Mouse (Mus musculus) 3134 (cell line): Measurements from ENCODE around the gene Akap2.

Source experiments
- DNase-seq: peaks from one replicate; pipeline ENCODE4 v3.0.0-alpha.2; 2011; ENCODE audit warnings: low spot score; ENCODE audit not compliant: insufficient read length; ENCODE audit errors: extremely low read depth

Gene Akap2

DNA sequence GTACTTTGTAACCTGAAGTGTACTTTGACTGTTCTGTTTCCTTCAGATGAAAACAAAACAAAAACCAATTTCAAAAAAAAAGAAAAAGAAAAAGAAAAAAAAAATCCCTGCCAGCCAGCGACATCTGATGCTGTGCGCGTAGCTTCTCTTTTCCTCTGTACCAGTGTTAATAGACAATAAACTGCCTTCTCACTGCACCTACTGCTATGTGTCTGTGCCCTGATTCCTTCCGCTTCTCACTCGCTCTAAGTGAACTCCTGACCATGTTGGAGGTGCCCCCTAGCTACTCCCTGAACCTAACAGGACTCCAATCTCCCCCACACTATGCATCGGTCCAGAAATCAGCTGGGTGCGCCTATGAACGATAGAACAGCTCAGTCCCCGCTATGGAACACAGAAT is at the start of gene Akap2:
Akap2 (plus strand) TSS at position 304 of the 400 bp plus-strand sequence.
- DNase-seq = no peak

DNA sequence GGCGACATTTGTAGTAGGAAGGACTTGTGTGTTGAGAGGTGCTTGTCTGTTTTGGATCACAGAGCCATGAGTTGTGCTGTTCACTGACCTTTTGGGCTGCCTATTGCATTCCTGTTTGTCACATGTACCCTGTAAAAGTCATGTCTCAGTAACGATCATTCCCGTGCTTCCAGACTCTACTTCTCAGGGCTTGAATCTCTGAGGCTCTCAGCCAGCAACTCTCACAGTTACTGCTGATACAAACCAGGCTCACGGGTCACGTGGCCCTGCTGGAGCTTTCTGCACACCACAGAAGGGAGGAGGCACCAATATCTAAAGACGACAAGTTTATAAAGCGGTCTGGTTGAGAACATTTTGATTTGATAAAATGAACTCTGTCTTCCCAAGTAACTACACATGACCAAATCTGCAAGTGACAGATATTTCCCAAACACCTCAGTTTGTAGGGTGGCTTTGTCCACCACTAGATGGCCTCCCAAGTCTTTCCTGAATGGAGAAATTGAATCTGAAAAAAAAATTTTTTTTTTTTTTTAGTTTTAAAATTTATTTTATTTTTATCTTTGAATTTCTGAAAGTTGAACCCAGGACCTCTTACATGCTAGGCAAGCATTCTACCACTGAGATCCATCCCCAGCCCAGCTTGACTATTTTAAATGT is 46.5 kb upstream of the Akap2 start:
- no peak for DNase-seq

- DNase-seq = no peak
Observed at GRCm38 (mm10) chr4:57672541-57672940, 44.9 kb upstream of the Akap2 start.

- peak; percentile 66 for DNase-seq
Observed at GRCm38 (mm10) chr4:57672996-57673906, 44.2 kb upstream of the Akap2 start.

DNA sequence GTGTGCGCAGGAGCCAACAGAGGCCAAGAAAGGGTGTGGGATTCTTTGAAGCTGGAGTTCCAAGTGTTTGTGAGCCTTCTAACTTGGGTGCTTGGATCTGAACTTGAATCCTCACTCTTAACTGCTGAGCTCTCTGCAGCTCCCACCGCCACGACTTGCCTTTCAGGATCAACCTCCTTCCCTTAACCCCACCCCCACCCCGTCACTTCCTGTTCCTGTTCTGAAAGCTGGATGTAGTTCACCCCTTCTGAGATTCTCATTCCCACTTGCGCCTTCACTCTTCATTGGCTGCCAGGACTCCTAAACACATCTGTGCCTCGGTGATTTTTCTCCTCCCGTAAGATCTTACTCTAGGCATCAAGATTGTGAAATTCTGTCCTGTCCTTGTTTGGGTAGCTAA is 43.1 kb upstream of the Akap2 start:
- no peak for DNase-seq

- no peak for DNase-seq
Observed at GRCm38 (mm10) chr4:57675387-57675786, 42.1 kb upstream of the Akap2 start.

- DNase-seq = no peak
Observed at GRCm38 (mm10) chr4:57677916-57678315, 39.5 kb upstream of the Akap2 start.

DNA sequence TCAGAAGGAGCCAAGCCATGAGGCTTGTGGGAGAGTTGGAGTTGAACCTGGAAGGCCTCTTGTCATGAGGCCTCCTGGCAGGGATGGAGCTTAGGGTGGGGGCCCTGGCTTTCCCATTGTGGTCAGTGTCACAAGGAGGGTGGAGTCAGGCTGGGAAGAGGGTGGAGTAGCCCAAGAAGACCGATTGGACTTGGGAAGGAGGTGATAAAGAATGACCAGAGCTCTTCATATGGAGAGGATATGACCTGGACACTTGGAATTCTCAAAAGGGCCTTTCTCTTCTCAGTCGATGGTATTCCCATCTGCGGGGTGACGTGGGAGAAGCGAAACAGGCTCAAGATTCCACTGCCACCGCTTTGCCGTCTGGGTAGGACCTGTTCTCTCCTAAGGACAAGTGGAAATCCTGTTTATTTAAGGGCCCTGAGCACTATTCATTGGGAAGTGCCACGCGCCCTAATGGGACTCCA is 38.4 kb upstream of the Akap2 start:
- DNase-seq = no peak

- no peak for DNase-seq
Observed at GRCm38 (mm10) chr4:57680186-57680585, 37.3 kb upstream of the Akap2 start.

GRCm38 (mm10) chr4:57681511-57681910 is 35.9 kb upstream of the Akap2 start:
- no peak for DNase-seq

DNA sequence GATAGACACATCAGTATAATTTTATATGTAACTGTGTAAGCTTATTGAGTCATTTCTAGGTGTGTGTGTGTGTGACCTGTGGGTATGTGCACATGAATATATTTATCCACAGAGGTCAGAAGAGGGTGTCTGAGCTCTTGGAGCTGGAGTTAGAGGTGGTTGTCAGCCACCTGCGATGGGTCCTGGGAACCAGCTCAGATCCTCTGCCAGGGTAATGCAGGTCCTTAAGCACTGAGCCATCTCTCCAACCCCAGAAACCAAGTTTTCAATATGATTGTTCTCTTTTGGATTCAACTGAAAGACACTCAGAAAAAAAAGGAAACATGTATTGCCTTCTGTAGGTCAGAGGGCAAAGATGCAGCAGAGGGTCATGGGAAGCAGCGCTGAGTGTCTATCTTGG is 35.1 kb upstream of the Akap2 start:
- DNase-seq = no peak

DNA sequence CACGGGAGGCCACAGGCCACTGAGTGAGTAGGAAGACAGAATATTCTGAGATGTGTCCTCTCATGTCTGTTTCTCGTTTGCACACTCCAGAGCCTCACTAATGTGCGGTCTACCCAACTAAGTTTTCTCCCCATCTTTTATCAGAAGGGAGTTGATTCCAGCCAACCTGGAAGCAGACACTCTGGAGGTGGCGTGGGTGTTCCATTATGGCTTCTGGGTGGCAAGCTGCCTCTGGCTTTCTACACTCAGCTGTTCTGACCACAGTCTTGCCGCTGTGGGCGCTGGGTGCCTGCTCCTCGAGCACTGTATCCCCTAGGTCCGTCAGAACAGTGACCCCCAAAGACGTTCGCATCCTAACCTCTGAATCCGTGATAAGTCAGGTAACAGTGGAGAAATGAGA is 34.5 kb upstream of the Akap2 start:
- no peak for DNase-seq

GRCm38 (mm10) chr4:57684676-57685215 is 32.7 kb upstream of the Akap2 start:
- no peak for DNase-seq

GRCm38 (mm10) chr4:57686736-57687135 is 30.7 kb upstream of the Akap2 start:
- DNase-seq = no peak

DNA sequence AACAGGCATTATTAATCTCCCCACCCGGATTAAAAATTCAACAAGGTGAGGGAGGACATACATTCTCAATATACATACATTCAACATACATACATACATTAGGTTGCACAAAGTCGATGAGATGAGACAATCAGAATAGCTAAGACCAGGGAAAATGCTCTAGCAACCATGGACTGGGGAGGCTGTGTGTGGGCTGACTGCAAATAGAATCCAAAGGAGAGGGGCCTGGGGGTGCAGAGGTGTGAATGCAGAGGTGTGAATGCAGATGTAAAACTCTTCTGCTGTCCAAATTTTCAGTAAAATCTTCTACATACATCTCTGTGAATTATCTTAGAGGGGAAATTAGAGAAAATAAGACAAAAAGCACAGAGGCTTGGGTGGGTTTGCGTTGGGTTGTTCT is 29.9 kb upstream of the Akap2 start:
- DNase-seq = no peak

DNA sequence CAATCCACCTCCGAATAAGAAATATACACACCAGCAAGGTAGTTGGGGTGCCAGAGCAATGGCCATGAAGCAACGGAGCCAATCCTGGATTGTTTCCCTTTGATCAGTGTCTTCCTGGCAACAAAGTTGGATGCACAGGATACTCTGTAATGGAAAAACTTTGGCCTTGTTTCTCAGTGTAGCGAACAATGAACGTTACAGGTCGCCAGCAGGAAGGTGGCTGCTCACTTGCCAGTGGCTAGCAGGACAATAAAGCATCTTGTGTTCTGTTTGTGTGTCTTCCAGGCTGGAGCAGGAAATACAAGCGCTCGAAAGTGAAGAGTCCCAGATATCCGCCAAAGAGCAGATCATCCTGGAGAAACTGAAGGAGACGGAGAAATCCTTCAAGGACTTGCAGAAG is 29.3 kb upstream of the Akap2 start:
- DNase-seq = no peak

DNA sequence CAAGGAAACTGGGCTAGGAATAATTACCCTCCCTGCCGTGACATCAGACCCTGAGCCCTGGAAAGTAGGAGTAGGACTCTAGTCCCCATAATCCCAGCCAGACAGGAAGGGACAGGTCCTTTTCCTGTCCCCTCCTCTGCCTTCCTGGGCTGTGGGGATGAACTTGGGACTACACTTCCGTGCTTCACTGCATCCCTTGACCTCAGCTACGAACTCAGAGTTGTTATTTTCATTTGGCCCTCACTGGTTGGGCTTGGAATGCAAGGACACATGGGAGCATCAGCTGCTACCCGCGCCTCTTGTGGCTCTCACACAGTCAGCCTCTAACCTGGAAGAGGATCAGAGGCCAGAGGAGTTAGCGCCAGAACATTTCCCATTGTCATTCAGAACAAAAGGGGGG is 27.5 kb upstream of the Akap2 start:
- no peak for DNase-seq

GRCm38 (mm10) chr4:57690805-57691204 is 26.7 kb upstream of the Akap2 start:
- no peak for DNase-seq

DNA sequence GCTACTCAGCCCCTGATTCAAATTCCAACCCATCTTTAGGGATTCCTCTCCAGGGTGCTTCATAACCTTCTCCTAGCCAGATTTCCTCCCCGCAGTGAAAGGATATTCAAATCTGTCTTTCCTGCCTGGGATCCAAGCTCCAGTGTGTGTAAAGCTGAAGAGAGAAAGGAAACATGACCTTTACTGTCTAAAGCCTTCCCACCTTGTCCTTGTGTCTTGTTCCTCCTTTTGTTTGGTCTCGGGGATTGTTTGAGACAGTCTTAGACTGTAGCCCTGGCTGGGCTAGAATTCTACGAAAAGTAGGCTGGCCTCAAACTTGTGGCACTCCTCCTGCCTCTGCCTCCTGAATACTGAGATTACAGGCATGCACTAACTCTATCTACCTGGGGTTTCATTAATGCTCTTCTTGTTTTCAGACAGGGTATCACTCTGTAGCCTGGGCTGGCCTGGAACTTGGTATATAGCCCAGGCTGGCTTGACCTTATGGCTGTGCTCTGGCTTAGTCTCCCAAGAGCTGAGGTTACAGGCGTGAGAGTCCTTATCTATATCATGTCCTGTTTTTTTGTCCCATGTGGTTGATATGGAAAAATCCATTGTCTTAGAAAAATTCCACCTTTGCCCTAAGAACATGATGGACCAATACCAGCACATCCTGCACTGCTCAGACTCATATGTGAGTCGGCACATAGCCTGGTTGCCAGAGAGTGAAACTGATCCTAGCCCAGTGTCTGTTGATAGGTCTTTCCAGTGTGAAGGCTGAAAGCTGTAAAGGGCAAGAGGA is 22.9 kb upstream of the Akap2 start:
- DNase-seq = no peak

- DNase-seq = no peak
Observed at GRCm38 (mm10) chr4:57696955-57697354, 20.5 kb upstream of the Akap2 start.
